Mouse (Mus musculus): Measurements from ENCODE around the gene Tmem211.

DNA sequence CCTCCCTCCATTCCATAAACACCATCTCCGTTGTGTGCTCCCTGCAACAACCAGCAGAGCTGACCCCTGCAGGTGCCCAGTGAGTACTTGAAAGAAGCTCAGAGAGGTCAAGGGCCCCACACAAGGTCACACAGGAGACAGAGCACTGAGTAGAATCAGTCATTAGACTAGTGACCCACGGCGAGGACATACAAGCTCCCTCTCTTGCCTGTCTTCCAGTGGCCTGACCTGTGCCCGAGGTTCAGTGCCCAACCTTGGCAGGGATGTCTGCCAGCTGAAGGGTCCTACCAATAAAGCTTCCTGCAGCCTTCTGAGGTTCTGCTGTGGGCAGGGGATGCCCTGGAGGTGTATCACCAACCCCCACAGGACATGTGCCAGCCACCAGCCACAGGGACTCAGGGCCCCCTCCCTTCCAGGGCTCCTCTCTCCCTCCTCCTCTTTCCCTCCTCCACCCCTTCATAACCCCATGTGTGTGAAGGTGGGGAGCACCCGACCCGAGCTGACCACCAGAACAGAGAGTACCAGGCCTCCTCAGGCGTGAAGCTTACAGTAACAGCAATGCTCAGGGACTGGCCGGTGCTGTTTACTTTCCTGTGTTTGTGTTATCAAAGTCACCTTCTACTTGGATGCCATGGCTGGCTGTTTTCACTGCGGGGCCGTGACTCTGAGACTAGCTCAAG is 14.4 kb upstream of the Tmem211 start:
- TF ChIP-seq CTCF (conservative IDR thresholded peaks at IDR 0.05; ENCODE audit: insufficient read depth, insufficient read length, low read depth, low read length) (no peak), POLR2A (IDR thresholded peaks at IDR 0.05; ENCODE audit: low read depth, low read length) (no peak)

Measured in kidney, adult 2 months (tissue).